Mouse (Mus musculus) natural killer cell, adult 2 months (primary cell): Measurements from ENCODE around the gene Scfd2.

Experiments
- DNase-seq, 2 experiments: peaks; one replicate each; pipeline ENCODE4 v3.0.0; 2022; ENCODE audit warnings: low spot score in 2 of 2

Gene Scfd2

DNA sequence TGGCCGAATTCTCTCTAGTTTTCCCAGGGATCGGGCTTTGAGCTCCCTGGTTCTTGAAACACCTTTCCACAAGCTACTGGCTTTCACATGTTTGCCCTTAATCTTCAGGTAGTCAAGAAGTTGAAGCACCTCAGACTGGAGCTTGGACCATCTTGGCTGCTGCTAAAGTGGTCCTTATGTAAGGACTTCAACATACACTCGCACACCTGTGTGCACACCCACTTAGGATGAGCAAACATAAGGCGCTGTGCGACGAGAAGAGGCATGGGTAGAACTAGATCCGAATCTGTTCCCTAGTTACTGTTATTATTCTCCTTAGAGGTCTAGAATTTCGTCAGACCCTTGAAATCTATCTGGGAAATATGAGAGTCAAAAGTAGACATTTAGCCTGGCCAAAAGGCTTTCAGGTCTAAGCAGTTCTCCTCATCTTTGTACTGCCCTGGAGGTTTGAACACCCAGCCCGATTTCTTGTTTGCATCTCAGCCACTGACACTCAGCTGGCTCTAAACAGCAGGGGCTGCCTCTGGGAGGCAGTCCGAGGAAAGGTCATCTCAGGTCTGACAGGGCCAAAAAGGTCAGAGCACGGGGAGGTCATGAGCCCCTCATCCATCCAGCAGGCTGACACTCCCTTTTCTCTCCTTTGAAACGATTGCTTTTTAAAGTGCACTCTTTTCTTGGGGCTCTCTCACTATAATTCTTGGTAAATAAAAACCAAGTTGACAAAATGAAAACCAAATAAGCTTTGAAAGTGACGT is 290.5 kb downstream of the Scfd2 start:
- DNase-seq, result no peak

DNA sequence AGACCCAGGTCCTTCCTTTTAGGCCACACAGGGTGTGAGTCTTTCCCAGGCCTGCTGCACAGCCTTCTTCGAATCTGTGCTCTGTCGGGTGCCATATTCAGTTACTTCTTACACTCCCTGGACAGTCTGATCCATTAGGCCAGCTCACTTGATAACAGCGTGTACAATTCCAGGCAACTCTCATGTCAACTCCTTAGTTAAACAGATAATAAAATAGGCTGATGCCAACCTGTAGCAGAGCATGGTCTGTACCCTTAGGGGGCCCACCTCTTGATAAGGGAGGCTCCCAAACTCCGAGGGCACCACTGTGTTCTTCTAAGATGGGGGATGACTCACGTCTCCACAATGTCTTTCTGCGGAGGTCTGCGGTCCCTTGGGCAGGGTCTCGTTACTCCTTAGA is 291.3 kb downstream of the Scfd2 start:
- DNase-seq, result no peak

GRCm38 (mm10) chr5:74239369-74239768 is 292.2 kb downstream of the Scfd2 start:
- no peak for DNase-seq

- no peak for DNase-seq
Measured at GRCm38 (mm10) chr5:74233808-74234207, 297.8 kb downstream of the Scfd2 start.

DNA sequence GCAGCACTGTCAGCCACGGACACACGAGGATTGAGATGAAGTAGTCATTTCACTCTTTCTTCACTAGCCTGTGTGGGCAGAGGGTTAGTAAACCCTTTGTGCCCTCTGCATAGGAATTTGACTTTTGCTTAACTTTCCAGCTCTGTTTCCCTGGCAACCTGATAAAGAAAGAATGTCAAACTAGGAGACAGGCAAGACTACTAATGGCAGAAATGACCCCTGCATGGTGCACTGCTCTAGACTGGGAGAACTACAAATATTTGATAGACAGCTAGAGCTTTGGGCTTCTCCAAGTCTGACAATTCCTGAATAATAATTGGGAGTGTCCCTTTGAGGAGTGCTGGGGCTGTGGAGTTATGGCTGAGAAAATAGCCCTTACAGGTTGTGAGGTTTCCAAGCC is 301.0 kb downstream of the Scfd2 start:
- DNase-seq, result no peak

DNA sequence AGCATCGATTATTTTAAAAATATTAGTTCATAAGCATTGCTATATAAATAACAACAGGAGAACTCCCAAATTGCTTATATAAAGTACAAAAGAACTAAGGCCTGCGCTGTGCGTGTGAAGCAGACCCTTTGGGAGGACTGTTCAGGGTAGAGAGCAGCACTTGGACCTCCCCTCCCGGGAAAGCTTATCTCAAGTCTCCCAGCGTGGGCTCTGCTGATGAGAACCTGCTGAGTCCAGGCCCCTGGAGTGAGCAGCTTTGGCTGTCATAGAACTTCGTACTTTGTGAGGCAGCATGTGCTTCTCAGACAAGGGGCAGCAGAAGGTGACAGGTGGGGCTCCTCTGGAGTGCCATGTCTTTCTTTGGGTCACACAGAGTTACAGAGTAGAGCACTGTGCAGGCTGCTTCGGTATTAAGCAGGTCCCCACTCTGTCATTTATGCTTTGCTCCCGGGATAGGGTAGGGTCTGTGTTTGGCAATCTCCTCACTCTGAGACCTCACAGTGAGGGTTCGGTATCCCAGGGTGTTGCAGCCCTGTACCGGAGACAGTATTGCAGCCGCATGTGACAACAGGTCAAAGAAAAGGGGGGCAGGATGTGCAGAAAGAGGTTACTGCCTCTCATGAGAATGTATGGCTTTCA is 301.7 kb downstream of the Scfd2 start:
- no peak for DNase-seq

DNA sequence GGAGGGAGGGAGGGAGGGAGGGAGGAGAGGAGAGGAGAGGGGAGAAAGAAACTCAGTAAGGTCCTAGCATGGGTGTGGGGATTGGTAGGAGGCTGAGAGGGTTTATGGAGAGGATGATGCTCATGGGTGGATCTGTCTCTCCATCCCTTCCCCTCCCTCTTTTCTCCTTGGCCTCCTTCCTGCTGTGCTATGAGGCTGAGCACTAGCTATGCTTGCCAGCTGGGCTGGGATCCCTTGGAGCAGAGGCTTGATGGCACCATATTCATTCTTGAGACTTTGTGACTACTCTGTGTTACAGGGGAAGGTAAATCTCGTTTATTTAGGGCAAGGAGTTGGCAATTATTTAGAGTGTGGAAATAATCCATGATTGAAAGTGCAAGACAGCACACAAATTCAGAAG is 302.6 kb downstream of the Scfd2 start:
- DNase-seq, result no peak

- no peak for DNase-seq
Measured at GRCm38 (mm10) chr5:74227352-74227751, 304.2 kb downstream of the Scfd2 start.

DNA sequence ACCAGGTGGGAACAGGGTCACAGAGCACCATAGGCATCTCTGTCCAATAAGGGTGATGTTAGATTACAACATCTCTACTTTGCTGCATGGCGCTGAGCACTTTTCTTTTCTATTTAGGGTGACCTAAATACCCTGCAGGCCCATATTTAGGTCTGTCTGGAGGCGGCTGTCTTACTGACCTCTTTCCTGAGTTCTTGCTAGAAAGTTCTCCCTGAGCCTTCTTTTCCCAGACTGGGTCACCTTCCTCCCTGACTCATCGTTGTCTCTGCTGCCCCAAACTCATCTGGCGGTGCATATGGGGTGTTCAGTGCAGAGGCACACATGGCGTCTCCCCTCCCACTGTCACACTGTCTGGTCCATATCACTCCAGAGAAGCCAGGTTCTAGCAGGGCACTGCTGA is 305.4 kb downstream of the Scfd2 start:
- DNase-seq, result no peak

DNA sequence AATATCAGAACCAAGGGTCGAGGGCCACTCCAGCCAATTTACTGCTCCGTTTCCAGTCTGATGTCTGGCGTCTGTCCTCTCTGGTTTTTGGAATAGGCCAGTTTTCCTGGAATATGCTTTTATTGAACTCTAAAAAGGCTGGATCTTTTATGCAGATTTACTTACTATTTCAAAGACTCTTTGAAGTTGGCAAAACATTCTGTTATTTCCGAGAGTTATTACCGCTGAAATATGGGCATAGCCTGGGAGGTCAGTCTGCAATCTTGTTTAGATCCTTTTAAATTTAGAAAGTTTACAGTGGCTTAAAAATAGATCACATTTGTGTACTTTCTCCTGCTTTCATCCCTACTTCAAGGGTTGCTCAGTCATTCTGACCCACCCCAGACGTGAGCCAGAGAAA is 307.1 kb downstream of the Scfd2 start:
- DNase-seq, result no peak

GRCm38 (mm10) chr5:74222626-74223025 is 308.9 kb downstream of the Scfd2 start:
- DNase-seq, result no peak

DNA sequence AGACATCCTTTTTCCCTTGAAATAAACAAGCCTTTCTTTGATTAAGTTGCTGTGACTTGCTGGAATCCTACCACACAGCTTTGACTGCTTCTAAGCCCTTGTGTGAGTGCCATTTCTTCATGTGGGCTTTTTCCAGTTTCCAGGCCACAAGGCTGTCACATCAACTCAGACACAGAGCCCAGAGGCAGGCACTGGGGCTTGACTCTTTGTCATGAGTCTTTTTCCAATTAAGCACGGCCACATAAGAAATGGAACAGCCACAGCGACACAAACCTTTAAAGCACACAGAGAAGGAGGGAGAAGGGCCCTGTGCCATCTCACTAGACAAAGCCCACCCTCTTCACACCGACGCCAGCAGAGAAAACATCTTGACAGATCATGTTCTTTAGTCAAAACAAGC is 313.0 kb downstream of the Scfd2 start:
- no peak for DNase-seq

- no peak for DNase-seq
Measured at GRCm38 (mm10) chr5:74215125-74215524, 316.4 kb downstream of the Scfd2 start.

DNA sequence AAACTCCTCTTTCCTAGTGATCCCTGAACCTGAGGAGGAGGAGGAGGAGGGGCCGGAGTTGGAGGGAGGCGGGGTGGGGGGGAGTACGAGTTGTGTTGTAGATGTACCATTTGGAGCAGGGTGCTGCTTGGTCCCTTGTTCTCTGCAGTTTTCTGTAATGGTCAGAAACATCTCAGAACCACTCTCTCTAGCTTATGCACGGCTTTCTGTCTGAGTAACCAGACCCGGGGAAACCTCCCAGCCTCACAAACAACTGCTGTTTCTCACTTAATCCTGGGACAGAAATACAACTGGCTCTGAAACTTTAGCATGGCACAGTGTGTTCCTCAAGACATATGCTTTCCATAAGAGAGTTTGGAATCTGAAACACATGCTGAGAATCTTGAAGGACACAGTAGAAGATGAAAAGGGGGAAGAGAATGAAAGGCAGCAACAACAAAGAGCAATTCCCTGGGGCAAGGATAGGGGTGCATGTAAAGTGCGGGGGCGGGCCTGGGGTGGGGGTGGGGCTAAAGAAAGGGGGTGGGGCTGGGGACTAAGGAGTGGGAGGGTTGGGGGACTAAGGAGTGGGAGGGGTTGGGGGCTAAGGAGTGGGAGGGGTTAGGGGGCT is 317.0 kb downstream of the Scfd2 start:
- DNase-seq, result no peak

GRCm38 (mm10) chr5:74211346-74211745 is 320.2 kb downstream of the Scfd2 start:
- DNase-seq, result no peak

DNA sequence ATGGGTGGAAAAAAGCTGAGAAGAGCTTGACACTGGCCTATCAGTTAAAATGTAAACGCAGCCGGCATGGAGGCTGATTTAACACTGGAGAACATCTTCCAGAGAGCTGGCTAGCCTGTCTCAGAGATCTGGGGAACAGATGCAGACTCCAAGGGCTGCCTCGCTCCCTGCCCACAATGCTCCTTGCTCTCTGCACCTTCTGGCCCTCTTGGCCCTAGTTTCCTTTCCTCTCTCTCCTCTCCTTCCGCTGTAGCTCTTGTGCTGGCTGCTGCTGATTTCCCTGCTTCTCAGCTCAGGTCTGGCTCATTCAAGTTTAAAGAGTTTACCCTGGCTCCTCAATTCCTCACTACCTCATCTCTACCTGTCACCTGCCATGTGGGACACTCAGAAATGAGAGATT is 321.9 kb downstream of the Scfd2 start:
- no peak for DNase-seq

DNA sequence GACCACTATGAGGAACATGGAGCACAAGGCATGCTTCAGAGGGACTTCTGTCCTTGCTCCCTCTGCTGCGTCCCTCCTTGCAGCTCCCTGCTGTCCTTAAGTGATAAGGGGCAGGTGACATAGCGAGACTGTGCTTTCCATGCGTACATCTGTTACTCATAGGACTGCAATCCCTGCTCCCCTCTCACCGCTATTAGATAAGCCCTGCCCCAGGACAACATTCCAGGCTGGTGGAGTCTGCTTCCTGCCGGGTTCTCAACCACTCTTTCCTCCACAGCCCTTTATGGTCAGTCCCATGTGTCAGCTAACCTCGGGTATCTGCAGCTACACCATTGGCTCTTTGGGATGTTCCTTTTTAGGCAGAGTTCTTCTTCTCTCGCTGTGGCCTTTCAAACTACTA is 323.1 kb downstream of the Scfd2 start:
- DNase-seq, result no peak

GRCm38 (mm10) chr5:74207209-74207608 is 324.4 kb downstream of the Scfd2 start:
- DNase-seq, result no peak

GRCm38 (mm10) chr5:74206649-74207048 is 324.9 kb downstream of the Scfd2 start:
- no peak for DNase-seq

- DNase-seq, result no peak
Measured at GRCm38 (mm10) chr5:74206038-74206437, 325.5 kb downstream of the Scfd2 start.

DNA sequence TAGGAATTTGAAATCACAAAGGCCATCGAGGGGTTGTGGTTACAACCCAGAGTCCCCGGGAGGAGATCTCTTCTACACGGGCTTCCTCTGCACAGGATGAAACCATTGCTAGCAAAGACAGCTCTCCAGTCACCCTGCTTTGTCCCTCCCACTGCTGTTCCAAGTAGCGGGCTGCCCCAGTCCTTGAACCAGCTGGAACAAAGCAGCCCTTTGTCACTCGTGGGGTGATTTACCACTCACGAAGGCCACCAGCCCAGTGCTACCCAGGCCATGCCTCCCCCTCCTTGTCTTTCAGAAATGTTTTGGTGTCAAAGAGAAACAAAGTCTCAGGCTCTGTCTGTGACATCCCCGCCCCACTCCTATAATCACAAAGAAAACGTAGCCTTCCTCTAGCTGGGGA is 326.1 kb downstream of the Scfd2 start:
- no peak for DNase-seq

DNA sequence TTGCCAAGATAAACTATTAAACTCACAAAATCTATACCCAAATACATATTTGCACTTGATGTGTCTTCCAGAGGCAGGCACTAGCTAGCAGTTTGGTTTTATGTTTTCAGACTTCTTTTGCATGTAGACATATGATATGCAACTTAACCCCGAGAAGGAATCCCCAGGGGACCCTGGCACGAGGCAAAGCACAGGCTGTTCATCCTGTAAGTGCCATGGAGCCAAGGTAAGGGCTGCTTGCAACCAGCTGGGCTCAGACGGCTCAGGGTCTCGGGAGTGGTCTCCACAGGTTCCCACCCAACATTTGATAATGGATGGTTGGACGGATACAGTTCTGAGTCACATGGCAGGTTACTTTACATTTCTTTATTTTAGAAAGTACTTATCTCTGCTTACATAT is 327.1 kb downstream of the Scfd2 start:
- no peak for DNase-seq

- DNase-seq, result no peak
Measured at GRCm38 (mm10) chr5:74202515-74202914, 329.0 kb downstream of the Scfd2 start.
